Mouse (Mus musculus) hindbrain, embryonic 10.5 days (tissue): ENCODE results near the gene Cdk5. TPM values are rescaled to one million over a fixed set of nuclear protein-coding genes. Genes with fewer than 3 reads are reported as not detected.
A peak's percentile ranks its signal among the peaks of the same experiment; 100 is the strongest.

Experiments
- DNase-seq: peaks from one replicate; pipeline ENCODE4 v3.0.0-alpha.2; 2017; ENCODE audit warnings: low spot score
- H3K27ac ChIP-seq: fragments of 300-500 bp; sonication (generic); 2 replicates; pipeline ENCODE4 v1.5.1; 2016; ENCODE audit warnings: mild to moderate bottlenecking, moderate library complexity
- H3K27me3 ChIP-seq: fragments of 300-500 bp; sonication (generic); 2 replicates; pipeline ENCODE4 v1.6.1; 2016; ENCODE audit warnings: mild to moderate bottlenecking; ENCODE audit not compliant: poor library complexity, insufficient read depth, severe bottlenecking
- H3K36me3 ChIP-seq: fragments of 300-500 bp; sonication (generic); 2 replicates; pipeline ENCODE4 v1.6.1; 2016; ENCODE audit warnings: mild to moderate bottlenecking, moderate library complexity
- H3K4me1 ChIP-seq: fragments of 300-500 bp; sonication (generic); replicated peaks from 2 replicates; pipeline ENCODE4 v1.6.1; 2016; ENCODE audit warnings: mild to moderate bottlenecking
- H3K4me3 ChIP-seq: fragments of 300-500 bp; sonication (generic); 2 replicates; pipeline ENCODE4 v1.5.1; 2016; ENCODE audit warnings: mild to moderate bottlenecking, moderate library complexity
- H3K9me3 ChIP-seq: fragments of 300-500 bp; sonication (generic); 2 replicates; pipeline ENCODE4 v1.6.1; 2016; ENCODE audit warnings: mild to moderate bottlenecking, moderate library complexity
- WGBS: fragments of 180-500 bp; shearing (Covaris S2); methylation state at CpG from one replicate; pipeline ENCODE4 v1.1.7; 2016; 5-methylcytosine and 5-hydroxymethylcytosine counted together
- polyA plus RNA-seq: library from polyadenylated mRNA; unstranded; fragments of >200 nt; fragmentation: Nextera tagmentation; extraction: Ambion mirVana; gene quantifications from 2 replicates; pipeline ENCODE4 v1.2.1, GENCODE M21; 2016

Cdk5 gene
- 46.4 and 61.4 TPM in 2 replicates for polyA plus RNA-seq

DNA sequence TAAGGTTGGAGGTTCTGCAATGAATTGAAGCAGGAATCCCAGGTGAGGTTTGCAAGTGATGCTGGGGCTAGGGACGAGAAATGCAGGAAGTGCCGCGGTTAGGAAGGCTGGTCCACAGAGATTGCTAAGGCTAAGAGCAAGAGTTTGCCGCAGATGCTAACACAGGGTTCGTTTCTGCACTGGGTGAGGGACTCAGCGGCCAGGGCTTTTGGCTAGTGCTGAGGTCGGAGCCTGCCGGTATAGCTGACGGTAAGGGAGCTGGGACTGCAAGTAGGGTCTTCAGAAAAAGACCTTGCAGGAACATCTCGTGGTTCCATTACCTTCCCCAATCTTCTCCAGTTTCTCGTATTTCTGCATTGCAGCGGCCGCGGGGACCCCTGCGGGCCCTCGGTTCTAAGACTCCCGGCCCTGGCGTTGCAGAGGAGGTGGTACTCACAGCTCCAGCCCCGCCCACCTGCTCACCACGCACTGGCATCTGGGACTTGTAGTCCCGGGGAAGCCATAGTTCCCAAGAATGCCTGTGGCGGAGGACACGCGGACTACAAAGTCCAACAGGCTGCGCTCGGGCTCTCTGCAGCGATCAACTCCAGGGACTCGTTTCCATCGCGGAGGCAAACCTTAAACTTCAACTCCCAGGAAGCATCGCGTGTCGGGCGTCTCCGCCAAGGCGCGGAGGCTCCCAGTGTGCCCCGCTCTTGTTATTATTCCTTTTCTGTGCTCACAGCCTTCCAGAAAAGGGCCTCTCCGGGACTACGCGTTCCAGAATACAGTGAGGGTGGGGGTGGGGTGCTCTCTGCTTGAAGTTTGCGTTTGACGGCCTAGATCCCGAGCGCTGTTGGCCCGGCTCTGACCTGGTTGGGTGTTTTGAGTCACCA, at the start of gene Cdk5, which contains the start of gene Slc4a2:
TSS of gene Cdk5 (minus strand) at position 402 of the 875 bp plus-strand sequence.
TSS of gene Slc4a2 (plus strand) at position 709 of the 875 bp plus-strand sequence.
- peak within 1 kb of the TSS; percentile 92 for H3K27ac ChIP-seq
- H3K27me3 ChIP-seq: peaks cover 23% of the 10 kb centered on the region
- under 1% methylated on average over 46 of the region's 46 CpGs for WGBS
- DNase-seq: peak; percentile 99
- peaks cover 62% of the 10 kb centered on the region for H3K4me1 ChIP-seq
- peak within 1 kb of the TSS; percentile 79 for H3K4me3 ChIP-seq
- peaks cover 33% of the 10 kb centered on the region for H3K36me3 ChIP-seq
- no peaks in the 10 kb centered on the region for H3K9me3 ChIP-seq

DNA sequence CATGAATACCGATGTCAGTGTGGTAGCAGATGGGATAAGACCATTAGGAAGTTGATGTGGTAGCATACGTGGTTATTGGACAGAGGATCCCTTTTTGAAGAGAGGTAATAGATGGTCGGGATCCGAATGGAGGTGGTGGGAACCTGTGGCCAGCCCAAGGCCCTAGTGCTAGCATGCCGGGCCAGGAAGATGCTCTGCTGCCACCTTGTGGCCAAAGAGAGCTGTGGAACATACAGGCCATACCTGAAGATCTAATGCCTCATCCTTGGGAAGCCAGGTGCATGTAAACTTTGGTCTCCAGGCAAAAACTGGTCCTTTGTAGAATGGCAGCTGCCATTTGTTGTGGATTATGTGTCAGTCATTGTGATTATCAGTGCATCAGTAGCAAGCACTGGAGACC, 47.3 kb upstream of the Cdk5 start:
- peaks cover 66% of the 10 kb centered on the region for H3K4me1 ChIP-seq
- no peak overlapping the region for H3K27ac ChIP-seq
- no peak overlapping the region for H3K4me3 ChIP-seq
- 16% methylated on average over 5 of the region's 5 CpGs for WGBS
- H3K36me3 ChIP-seq: peaks cover 10% of the 10 kb centered on the region
- H3K9me3 ChIP-seq: no peaks in the 10 kb centered on the region
- peaks cover 37% of the 10 kb centered on the region for H3K27me3 ChIP-seq
- DNase-seq: peak; percentile 77

DNA sequence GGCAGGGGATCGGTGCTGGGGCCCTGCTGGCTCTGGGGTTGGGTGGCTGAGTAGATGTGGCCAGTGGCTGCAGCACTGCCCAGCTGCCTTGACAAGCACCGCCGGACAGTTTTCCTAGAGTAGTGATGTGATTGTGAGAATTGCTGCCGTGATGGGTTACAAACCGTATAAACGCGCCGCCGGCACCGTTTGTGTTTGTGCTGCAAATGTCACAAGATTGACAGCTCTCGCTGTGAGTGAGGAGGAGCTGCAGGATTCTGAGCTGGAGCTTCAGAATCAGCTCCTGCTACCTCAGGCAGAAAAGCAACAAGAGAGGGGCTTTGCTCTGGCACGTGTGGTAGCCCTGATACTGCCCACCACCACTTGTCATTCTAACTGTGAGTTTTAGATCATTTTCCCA, 43.4 kb upstream of the Cdk5 start:
- Histone ChIP-seq H3K36me3 (peaks cover 14% of the 10 kb centered on the region), H3K27ac (peak overlapping the region; percentile 1; the same call in 1 of the 2 replicates), H3K27me3 (peaks cover under 1% of the 10 kb centered on the region; the same call in 1 of the 2 replicates), H3K4me3 (no peak overlapping the region), H3K9me3 (no peaks in the 10 kb centered on the region), H3K4me1 (peaks cover 41% of the 10 kb centered on the region)
- no peak for DNase-seq
- 29% methylated on average over 12 of the region's 12 CpGs for WGBS

DNA sequence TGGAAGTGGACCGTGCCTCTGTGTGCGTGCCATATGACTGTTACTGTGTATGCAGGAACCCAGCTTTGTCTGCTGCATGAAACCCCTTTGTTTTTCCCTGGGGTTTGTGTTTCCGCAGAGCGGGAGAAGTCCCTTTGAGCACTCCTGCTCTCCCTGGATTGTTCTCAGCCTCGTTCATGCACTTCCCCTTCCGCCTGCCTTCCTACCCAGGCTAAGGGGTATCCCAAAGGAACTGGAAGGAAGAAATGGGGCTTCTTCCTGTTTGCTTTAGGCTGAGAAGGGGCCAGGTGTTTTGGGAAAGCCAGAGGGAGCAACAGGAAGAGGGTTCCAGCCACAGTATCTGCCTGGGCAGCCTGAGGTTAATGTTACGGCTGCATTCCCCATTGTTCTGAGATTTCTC, 32.3 kb upstream of the Cdk5 start:
- Histone ChIP-seq H3K36me3 (peaks cover 50% of the 10 kb centered on the region), H3K27ac (peak overlapping the region; percentile 97), H3K4me1 (peaks cover 50% of the 10 kb centered on the region), H3K27me3 (peaks cover 3% of the 10 kb centered on the region; the same call in 1 of the 2 replicates), H3K4me3 (peak overlapping the region; percentile 95), H3K9me3 (no peaks in the 10 kb centered on the region)
- WGBS: 59% methylated on average over 7 of the region's 7 CpGs
- no peak for DNase-seq

DNA sequence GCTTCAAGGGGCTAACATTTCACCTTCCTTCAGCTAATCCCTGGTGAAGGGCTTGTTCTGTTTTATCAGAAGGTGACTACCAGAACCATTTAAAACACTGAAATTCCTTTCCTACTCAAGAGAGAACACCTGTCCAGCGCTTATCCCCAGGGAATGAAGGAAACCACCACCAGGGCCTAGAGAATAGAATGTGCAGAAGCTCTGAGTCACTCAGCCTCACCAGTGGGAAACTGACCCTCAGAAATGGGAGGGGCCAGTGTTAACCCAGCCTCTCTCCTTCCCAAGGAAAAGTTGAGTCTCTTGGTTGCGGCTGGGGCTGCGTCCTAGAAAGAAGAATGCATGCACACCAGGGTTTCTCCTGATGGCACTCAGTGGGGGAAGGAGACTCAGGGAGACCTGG, 31.7 kb upstream of the Cdk5 start:
- peaks cover 9% of the 10 kb centered on the region; the same call in 1 of the 2 replicates for H3K27me3 ChIP-seq
- H3K4me1 ChIP-seq: peaks cover 50% of the 10 kb centered on the region
- no peaks in the 10 kb centered on the region for H3K9me3 ChIP-seq
- peak overlapping the region; percentile 95 for H3K4me3 ChIP-seq
- H3K36me3 ChIP-seq: peaks cover 45% of the 10 kb centered on the region
- no peak for DNase-seq
- H3K27ac ChIP-seq: peak overlapping the region; percentile 97
- WGBS: 54% methylated on average over 3 of the region's 3 CpGs

DNA sequence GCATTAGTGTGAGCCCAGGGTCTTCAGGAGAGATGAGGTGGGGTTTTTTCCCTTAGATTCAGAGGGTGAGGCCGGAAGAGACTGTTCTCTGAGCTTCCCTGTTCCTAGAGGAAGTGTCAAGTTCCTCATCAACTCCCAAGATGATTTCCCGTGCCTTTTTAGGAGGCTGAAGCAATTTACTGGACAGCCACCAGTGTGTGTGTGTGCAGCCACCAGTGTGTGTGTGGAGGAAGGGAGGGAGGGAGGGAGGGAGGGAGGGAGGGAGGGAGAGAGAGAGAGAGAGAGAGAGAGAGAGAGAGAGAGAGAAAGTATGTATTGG, 30.6 kb upstream of the Cdk5 start:
- H3K27ac ChIP-seq: peak overlapping the region; percentile 97
- H3K36me3 ChIP-seq: peaks cover 38% of the 10 kb centered on the region
- no peaks in the 10 kb centered on the region for H3K9me3 ChIP-seq
- H3K4me3 ChIP-seq: peak overlapping the region; percentile 95
- 24% methylated on average over 2 of the region's 2 CpGs for WGBS
- peaks cover 50% of the 10 kb centered on the region for H3K4me1 ChIP-seq
- DNase-seq: no peak
- H3K27me3 ChIP-seq: peaks cover 19% of the 10 kb centered on the region; the same call in 1 of the 2 replicates

DNA sequence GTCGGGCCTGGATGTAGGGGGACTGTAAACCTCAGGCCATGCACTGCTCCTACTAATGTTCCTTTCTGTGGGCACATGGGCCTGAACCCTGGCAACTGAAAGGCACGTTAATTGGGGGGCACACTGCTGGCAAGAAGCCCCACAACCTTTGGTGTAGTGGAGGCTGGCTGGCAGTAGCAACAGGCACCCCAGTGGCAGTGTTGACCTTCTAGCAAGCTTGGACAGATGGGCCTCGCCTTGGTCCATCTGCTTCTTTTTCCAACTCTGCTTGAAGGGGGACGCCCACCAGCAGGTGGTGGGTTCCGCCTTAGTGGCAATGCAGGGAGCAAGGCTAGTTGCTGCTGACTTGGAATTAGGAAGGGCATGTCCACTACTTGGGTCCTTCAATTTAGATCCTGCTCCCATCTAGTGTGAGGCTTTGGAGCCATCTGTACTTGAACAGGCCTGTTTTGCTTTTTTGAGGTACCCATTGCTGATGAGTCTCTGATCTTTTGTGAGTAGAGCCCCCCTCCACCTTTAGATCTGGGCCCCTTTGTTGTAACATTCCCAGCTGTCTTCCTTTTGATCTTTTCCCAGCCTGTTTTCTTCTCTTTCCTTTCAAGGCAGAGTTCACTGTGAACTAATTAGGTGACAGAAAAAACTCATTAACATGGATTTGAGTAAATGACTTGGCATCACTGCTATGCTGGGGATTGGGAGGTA, 30.1 kb upstream of the Cdk5 start:
- Histone ChIP-seq H3K27me3 (peaks cover 24% of the 10 kb centered on the region; the same call in 1 of the 2 replicates), H3K4me3 (peak overlapping the region; percentile 95), H3K4me1 (peaks cover 50% of the 10 kb centered on the region), H3K27ac (peak overlapping the region; percentile 97), H3K9me3 (no peaks in the 10 kb centered on the region), H3K36me3 (peaks cover 33% of the 10 kb centered on the region)
- 8% methylated on average over 5 of the region's 5 CpGs for WGBS
- DNase-seq: peak; percentile 65

DNA sequence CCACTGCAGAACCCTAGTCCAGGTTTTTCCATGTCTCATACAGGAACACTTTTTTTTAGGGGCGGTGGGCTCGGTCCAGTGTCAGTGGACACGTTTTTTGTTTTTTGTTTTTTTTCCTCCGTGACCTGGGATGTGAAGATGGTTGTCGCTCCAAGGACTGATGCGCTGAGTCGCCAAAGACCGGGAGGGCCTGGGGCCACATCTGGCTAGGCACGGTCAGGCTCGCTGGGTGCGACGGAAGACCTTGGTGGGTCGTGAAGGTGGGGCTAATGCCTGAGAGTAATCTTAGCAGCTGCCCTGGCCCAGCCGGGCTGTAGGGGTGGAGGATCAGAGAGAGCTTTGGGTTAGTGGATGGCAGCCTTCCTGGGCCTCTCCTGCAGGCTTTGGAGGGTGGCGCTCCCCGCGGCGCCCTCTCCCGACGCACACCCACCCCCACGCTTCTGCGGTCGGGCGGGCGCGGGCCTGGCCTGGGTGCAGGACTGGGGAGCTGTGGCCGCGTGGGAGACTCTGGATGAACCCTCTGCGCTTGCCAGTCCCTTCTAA, 29.4 kb upstream of the Cdk5 start:
- H3K27me3 ChIP-seq: peaks cover 24% of the 10 kb centered on the region; the same call in 1 of the 2 replicates
- H3K9me3 ChIP-seq: no peaks in the 10 kb centered on the region
- H3K36me3 ChIP-seq: peaks cover 27% of the 10 kb centered on the region
- H3K27ac ChIP-seq: peak overlapping the region; percentile 97
- peak overlapping the region; percentile 95 for H3K4me3 ChIP-seq
- under 1% methylated on average over 29 of the region's 29 CpGs for WGBS
- peaks cover 55% of the 10 kb centered on the region for H3K4me1 ChIP-seq
- peak; percentile 40 for DNase-seq

DNA sequence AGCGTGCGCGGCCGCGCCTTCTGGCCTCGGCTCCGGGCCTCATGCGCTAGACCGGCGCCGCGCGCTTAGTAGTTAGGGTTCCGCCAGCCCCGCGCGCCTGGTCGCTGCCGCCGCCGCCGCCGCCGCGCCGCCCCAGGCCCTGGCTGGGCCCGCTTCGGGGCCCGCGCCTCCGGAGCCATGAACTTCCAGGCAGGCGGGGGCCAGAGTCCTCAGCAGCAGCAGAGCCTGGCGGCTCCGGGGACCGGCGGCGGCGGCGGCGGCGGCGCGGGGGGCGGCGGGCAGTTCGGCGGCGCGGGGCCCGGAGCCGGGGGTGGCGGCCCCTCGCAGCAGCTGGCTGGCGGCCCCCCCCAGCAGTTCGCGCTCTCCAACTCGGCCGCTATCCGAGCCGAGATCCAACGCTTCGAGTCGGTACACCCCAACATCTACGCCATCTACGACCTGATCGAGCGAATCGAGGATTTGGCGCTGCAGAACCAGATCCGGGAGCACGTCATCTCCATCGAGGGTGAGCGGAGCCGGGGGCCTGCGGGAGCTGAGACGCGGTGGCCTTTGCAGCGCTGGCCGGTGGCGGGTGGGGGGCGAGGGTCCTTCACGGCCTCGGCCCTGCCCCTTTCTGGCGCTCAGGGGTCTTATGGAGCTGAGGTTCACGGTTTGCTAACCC, 28.8 kb upstream of the Cdk5 start, which contains the start of gene Agap3:
TSS of gene Agap3 (plus strand) at position 148 of the 661 bp plus-strand sequence.
- H3K36me3 ChIP-seq: peaks cover 21% of the 10 kb centered on the region
- peaks cover 61% of the 10 kb centered on the region for H3K4me1 ChIP-seq
- WGBS: under 1% methylated on average over 85 of the region's 85 CpGs

DNA sequence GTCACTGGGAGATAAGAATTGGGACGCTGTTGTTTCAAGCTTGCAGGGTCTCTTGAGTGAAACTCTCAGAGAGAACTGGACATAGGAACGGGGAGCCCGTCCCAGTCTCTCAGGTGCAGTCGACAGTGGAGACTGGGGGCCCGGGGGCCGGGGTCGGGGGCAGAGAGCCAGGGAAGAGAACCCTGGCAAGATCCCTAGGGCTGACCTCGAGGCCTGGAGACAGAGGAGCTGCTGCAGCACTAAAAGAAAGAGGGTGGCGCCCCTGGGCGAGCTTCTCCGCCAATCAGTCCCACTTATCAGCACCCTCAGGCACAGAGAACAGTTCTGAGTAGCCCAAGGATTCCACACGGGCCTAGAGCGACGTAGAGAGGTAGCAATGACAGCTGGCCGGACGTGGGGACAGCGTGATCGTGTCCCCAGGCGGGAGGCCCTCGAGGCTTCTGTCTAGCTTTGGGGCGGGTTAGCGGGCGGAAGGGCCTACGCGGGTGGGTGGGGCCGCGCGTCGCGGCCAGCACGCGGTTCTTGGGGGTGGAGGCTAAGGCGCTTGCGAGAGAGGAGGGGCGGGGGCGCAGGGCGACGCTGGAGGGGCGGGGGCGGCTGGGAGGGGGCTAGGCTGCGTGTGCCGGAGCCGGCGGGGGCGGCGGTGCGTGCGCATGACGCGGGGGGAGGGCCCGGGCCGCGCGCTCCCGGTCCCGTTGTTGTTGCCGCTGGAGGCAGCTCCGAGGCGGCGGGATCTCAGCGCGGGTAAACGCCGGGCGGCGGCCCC, 28.1 kb upstream of the Cdk5 start:
- Histone ChIP-seq H3K27ac (peak overlapping the region; percentile 97), H3K36me3 (peaks cover 16% of the 10 kb centered on the region), H3K9me3 (no peaks in the 10 kb centered on the region), H3K4me3 (peak overlapping the region; percentile 95), H3K4me1 (peaks cover 66% of the 10 kb centered on the region), H3K27me3 (peaks cover 24% of the 10 kb centered on the region; the same call in 1 of the 2 replicates)
- WGBS: 2% methylated on average over 66 of the region's 66 CpGs
- DNase-seq: peak; percentile 89

More for the DNA sequence above, 28.8 kb upstream of the Cdk5 start, which contains the start of gene Agap3:
- Histone ChIP-seq H3K27ac (peak within 1 kb of the TSS; percentile 97), H3K9me3 (no peaks in the 10 kb centered on the region), H3K27me3 (peaks cover 24% of the 10 kb centered on the region; the same call in 1 of the 2 replicates), H3K4me3 (peak within 1 kb of the TSS; percentile 95)
- DNase-seq: peak; percentile 52

DNA sequence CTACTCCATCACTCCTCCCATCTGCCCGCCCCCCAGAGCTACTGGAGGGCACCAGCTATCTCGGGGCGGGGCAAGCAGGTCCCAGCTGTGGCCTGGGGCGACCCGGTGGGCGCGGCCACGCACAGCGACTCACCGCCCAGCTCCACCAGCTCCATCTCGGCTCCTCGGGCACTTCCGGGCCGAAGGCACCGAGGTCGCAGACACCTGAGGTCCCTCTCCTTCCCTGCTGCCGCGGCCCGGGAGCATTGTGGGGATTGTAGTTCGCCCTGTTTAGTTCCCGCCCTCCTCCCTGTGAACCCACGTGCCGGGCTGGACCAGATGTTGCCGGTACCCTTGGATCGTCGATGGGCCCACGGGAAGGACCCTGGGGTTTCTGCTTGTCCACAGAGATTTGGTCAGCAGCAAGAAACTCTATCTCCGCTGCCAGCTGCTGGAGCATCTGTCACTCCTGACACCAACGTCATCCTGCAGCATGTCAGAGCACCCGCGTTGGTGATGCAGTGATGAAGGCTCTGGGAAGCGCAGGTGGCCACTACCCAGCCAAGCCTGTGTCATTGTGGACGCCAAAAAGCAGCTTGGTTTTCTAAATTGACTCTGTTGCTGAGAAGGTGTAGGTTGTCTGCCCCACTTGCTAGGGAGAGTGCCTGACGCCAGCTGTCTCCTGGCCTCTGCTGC, 24.4 kb upstream of the Cdk5 start, which contains the start of gene Tmub1:
TSS of gene Tmub1 (minus strand) at position 231 of the 675 bp plus-strand sequence.
- peak; percentile 82 for DNase-seq
- Histone ChIP-seq H3K27me3 (peaks cover 24% of the 10 kb centered on the region; the same call in 1 of the 2 replicates), H3K27ac (peak within 1 kb of the TSS; percentile 87), H3K4me3 (peak within 1 kb of the TSS; percentile 70), H3K4me1 (peaks cover 63% of the 10 kb centered on the region), H3K9me3 (no peaks in the 10 kb centered on the region), H3K36me3 (peaks cover 18% of the 10 kb centered on the region)
- whole genome bisulfite sequencing: 2% methylated on average over 34 of the region's 34 CpGs
